Mouse (Mus musculus): ENCODE data around the gene Cbx8. TPM values are rescaled to one million over a fixed set of nuclear protein-coding genes. Genes with fewer than 3 reads are reported as not detected.

Cbx8 gene
- 14.2 and 21.9 TPM in 2 replicates for total RNA-seq (2014; rRNA removed)
- polyA plus RNA-seq (2015; fragmentation: Nextera tagmentation; extraction: Ambion mirVana): 5.3 and 8.5 TPM in 2 replicates

DNA sequence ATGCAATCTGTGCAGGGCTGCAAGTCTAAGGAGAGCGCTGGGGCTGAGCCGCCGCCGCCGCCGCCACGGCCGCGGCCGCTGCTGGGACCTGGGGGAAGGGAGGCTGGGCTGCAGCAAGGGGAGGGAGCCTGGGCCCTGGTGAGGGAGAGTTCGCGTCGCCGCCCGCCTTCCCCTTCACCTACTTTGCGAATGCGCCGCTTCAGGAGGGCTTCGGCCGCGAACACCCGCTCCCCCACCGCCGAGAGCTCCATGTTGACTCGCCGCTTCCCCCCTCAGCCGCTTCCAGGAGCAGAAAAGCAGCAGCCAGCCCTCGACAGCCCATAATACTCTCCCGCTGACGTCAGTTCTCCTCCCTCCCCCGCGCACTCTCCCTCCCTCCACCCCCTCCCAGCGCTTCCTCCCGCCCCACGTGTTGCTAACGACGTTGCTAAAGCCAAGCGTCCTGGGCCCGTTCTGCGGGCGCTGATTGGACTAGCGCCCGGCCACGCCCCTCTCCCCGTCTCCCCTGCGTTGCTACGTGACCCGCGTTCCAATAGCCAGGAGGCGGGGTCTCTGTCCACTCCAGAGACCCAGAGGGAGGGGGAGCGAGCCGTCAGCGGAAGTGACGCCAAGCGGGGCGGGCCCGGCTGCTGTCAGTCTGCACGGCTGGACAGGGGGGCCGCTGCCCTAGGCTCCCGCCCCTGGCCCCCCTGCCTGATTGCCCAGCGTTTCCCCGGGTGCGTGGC, at the start of gene Cbx8:
Gene Cbx8, minus strand, starts transcription at position 370 of the 725 bp plus-strand sequence.
- ATAC-seq (peak; percentile 92), DNase-seq (peak; percentile 100)
- Histone ChIP-seq H3K4me1 (ENCODE audit: insufficient read depth) (peaks cover 21% of the 10 kb centered on the region), H3K4me3 (ENCODE audit: low read depth, low read length) (peak within 1 kb of the TSS; percentile 82), H3K4me2 (ENCODE audit: low read depth) (peak within 1 kb of the TSS; percentile 100), H3K27ac (ENCODE audit: low read depth, low read length) (peak within 1 kb of the TSS; percentile 82), H3K9me3 (ENCODE audit: low read length) (no peaks in the 10 kb centered on the region), H3K27me3 (ENCODE audit: insufficient read depth, low read length) (peaks cover 69% of the 10 kb centered on the region), H3K9ac (peak within 1 kb of the TSS; percentile 70), H3K36me3 (ENCODE audit: insufficient read depth) (peaks cover 7% of the 10 kb centered on the region; the same call in 1 of the 2 replicates)
- TF ChIP-seq CTCF (IDR thresholded peaks at IDR 0.05; ENCODE audit: low read depth): 0 out of 2 replicates have a peak, but pooled peaks have one; percentile 13
- under 1% methylated on average over 43 of the region's 63 CpGs for WGBS

DNA sequence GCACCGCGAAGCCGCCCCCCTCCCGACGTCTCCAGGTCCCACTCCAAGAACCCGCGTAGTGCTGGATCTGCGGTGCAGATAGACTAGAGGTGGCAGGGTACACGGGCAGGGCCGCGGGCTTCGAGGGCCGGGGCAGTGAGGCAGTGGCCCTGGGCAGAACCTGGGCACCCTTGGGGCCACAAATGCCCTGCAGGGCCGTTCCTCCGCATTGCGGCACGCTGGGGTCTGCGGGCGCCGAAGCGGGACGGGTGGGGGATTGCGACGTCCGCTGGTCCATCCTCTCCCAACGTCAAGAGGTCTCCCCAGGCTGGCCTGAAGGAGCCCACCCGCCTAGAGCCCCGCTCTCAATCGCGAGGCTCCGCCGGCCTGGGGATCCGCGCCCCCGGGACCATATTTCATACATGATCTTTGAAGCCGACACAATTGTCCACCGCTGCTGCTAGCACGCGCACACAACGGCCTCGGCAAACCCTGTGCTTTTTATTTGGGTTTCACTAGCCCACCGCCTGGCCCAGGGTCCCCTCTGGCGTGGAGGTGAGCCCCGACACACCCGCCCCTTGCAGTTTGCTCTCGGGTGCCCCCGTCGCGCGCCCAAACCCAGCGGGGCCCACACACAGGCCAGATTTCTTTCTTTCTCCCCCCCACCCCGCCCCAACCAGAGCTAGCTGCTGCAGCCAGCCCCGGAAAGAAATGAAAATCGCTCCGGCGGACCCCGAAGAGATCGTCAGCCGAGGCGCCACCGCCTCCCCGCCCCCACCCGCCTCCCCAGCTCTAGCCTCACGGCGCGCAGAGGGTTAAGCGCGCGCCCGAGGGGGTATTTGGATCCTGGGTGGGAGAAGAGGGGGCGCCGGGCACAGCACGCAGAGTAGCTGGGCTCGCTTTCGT, 49.5 kb upstream of the Cbx8 start:
- peak overlapping the region; percentile 63 for H3K9ac ChIP-seq
- no peaks in the 10 kb centered on the region for H3K9me3 ChIP-seq (ENCODE audit: low read length)
- H3K27ac ChIP-seq (ENCODE audit: low read depth, low read length): no peak overlapping the region
- no peak for TF ChIP-seq CTCF (IDR thresholded peaks at IDR 0.05; ENCODE audit: low read depth)
- peak overlapping the region; percentile 53 for H3K4me3 ChIP-seq (ENCODE audit: low read depth, low read length)
- under 1% methylated on average over 63 of the region's 75 CpGs for WGBS
- H3K4me1 ChIP-seq (ENCODE audit: insufficient read depth): peaks cover 8% of the 10 kb centered on the region
- H3K36me3 ChIP-seq (ENCODE audit: insufficient read depth): no peaks in the 10 kb centered on the region
- ATAC-seq (no peak), DNase-seq (peak; percentile 47)
- H3K4me2 ChIP-seq (ENCODE audit: low read depth): peak overlapping the region; percentile 98
- peaks cover 27% of the 10 kb centered on the region for H3K27me3 ChIP-seq (ENCODE audit: insufficient read depth, low read length)

DNA sequence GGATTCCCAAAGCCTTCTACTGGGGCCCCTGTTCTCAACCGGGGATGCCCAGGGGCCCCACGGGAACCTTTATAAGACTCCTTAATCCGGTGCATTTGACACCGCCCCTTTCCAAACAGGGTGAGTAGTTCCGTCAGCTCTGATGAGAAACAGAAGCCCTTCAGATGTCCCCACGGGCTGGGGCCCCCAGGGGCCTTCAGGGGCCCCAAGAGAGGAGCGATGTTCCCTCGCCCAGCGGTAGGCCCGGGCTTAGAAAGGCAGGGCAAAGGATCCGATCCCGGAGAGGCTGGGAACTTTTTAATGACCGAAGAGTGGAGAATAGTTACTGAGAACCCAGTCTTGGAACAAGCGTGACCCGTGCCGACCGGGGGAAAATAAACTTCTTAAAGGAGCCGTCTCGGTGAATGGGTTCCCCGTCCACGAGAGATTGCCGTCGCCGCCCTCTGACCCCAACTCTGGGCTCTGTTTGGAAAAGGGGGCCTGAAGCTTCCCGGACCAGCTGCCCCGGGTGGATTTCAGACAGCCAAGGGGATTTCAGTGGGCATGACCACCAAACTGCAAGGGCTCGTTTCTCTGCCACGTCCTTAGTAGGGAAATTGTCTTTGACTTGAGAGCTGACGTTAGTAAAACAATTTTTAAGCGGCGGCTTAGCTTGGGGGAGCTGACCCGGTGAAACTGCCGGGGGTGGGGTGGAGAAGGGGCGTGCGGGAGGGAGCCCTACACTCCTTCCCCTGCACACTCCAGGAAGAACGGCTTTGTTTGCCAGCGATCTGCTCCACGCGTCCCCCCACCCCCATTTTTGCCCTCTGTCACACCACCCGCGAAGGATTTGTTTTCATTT, 48.7 kb upstream of the Cbx8 start:
- peak overlapping the region; percentile 98 for H3K4me2 ChIP-seq (ENCODE audit: low read depth)
- peaks cover 27% of the 10 kb centered on the region for H3K27me3 ChIP-seq (ENCODE audit: insufficient read depth, low read length)
- peaks cover 10% of the 10 kb centered on the region for H3K4me1 ChIP-seq (ENCODE audit: insufficient read depth)
- H3K9ac ChIP-seq: peak overlapping the region; percentile 63
- no peaks in the 10 kb centered on the region for H3K36me3 ChIP-seq (ENCODE audit: insufficient read depth)
- no peak for TF ChIP-seq CTCF (IDR thresholded peaks at IDR 0.05; ENCODE audit: low read depth)
- no peak for ATAC-seq
- no peaks in the 10 kb centered on the region for H3K9me3 ChIP-seq (ENCODE audit: low read length)
- WGBS: 3% methylated on average over 41 of the region's 41 CpGs
- peak; percentile 29 for DNase-seq
- no peak overlapping the region for H3K27ac ChIP-seq (ENCODE audit: low read depth, low read length)
- H3K4me3 ChIP-seq (ENCODE audit: low read depth, low read length): peak overlapping the region; percentile 53

DNA sequence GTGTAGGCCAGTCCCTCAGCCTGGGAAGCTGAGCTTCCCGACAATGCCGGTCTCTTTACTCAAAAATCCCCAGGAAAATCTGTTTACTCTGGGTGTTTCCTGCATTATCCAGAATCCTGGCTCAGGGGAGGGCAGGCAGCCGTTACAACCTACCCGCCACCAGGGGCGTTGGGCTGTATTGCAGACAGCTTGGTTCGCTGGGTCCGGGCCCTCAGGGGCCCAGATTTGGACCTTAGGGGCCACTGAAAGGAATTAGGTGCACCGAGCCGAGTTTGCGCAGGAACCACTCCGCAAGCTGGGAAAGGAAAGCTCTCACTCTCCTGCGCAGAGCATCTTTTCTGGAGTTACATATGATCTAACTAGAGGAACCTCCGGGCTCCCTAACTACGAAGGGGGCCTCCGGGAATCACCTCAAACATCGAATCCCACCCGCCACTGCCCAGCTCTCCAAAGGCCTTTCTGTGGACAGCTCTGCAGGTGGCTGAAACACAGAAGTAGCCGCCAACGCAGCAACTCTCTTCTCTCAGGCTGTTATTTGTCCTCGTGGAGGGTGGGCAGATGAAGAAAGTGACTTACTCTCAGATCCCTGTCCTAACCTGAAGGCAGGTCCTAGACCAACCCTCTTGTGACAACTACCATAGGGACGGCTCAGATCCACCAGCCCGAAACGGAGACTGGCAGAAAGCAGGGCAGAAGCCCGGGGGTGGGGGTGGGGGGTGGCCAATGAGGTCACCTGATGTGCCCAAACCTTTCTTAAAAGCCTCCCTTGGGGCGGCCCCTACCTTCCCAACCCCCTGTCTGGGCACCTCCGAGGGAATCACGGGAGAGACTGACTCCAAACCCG, 47.8 kb upstream of the Cbx8 start:
- no peak for ATAC-seq
- H3K36me3 ChIP-seq (ENCODE audit: insufficient read depth): no peaks in the 10 kb centered on the region
- H3K27me3 ChIP-seq (ENCODE audit: insufficient read depth, low read length): peaks cover 27% of the 10 kb centered on the region
- peak; percentile 46; the same call in 1 of the 2 replicates for TF ChIP-seq CTCF (IDR thresholded peaks at IDR 0.05; ENCODE audit: low read depth)
- H3K9me3 ChIP-seq (ENCODE audit: low read length): no peaks in the 10 kb centered on the region
- DNase-seq: peak; percentile 45
- peaks cover 15% of the 10 kb centered on the region for H3K4me1 ChIP-seq (ENCODE audit: insufficient read depth)
- no peak overlapping the region for H3K27ac ChIP-seq (ENCODE audit: low read depth, low read length)
- no peak overlapping the region for H3K4me3 ChIP-seq (ENCODE audit: low read depth, low read length)
- H3K9ac ChIP-seq: no peak overlapping the region
- no peak overlapping the region for H3K4me2 ChIP-seq (ENCODE audit: low read depth)
- 5% methylated on average over 28 of the region's 28 CpGs for WGBS

DNA sequence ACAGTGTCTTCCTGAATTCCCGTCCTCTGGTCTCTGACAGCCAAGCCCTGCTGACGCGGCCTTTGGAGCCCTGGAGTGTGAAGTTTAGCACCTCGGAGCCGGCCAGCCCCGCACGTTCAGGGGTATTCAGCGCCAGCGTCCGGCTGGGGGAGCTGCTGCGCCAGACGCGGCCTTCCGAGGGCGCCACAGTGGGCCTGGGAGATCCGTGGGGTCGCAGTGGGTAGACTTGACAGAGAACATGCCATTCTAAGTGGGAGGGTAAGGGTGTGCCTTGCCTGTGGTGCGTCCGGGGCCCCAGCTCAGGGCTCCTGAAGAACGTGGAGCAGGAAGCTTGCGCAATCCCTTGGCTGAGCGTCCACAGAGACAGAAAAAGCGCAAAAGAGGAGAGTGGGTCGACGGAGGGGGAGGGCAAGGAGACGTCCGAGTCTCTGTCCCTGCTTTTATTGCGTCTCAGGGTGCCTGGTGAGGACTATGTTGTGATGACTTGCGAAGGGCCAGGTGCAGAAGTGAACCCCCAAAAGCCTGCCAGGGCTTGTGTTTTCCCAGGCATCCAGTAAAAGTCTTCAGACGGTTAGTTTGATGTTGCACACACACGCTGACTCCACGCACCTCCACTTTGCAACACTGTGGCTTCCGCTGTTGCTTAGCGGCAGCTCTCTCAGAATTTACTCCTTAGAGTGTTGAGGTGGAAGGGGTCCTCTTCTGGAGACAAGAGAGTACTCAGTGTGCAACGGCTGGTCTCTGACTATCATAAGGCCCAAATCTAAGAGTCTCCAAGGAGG, 46.7 kb upstream of the Cbx8 start:
- no peak overlapping the region for H3K4me2 ChIP-seq (ENCODE audit: low read depth)
- no peaks in the 10 kb centered on the region for H3K36me3 ChIP-seq (ENCODE audit: insufficient read depth)
- DNase-seq: peak; percentile 28
- H3K4me3 ChIP-seq (ENCODE audit: low read depth, low read length): no peak overlapping the region
- no peak overlapping the region for H3K9ac ChIP-seq
- no peak for ATAC-seq
- peak; percentile 46 for TF ChIP-seq CTCF (IDR thresholded peaks at IDR 0.05; ENCODE audit: low read depth)
- peaks cover 27% of the 10 kb centered on the region for H3K27me3 ChIP-seq (ENCODE audit: insufficient read depth, low read length)
- H3K9me3 ChIP-seq (ENCODE audit: low read length): no peaks in the 10 kb centered on the region
- 8% methylated on average over 35 of the region's 35 CpGs for WGBS
- H3K4me1 ChIP-seq (ENCODE audit: insufficient read depth): peaks cover 23% of the 10 kb centered on the region
- H3K27ac ChIP-seq (ENCODE audit: low read depth, low read length): no peak overlapping the region

All from forebrain, postnatal 0 days (tissue).